Mouse (Mus musculus) frontal cortex, postnatal 25 days (tissue): Measurements from ENCODE around the gene Krt17.
"Not testable (repeated sequence)": the region's sequence is repeated elsewhere in the genome, so short reads cannot be mapped to it uniquely, and the experiment has no call there.

Experiments used
- DNase-seq, 2 experiments: peaks; one replicate each; pipeline ENCODE4 v3.0.0; 2022; ENCODE audit warnings: low spot score in 2 of 2

The Krt17 gene

GRCm38 (mm10) chr11:100262058-100262980 lies 1.5 kb upstream of the Krt17 start:
- no peak for DNase-seq

DNA sequence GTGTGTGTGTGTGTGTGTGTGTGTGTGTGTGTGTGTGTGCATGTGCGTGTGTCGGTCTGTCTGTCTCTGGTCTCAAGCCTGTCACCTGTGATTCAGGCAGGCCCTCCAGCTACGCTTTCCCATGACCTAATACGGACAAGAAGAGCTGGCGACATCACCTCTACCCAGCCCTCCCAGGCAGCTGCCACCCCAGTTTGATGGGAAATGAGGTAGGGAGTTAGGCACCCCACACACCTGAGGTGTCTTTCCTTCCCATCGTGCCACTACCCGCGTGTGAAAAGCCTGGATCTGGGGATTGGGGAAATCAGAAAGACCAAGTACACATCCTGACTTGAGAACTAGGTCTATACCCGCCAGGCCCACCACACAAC lies 391 bp upstream of the Krt17 start:
- DNase-seq, result no peak

DNA sequence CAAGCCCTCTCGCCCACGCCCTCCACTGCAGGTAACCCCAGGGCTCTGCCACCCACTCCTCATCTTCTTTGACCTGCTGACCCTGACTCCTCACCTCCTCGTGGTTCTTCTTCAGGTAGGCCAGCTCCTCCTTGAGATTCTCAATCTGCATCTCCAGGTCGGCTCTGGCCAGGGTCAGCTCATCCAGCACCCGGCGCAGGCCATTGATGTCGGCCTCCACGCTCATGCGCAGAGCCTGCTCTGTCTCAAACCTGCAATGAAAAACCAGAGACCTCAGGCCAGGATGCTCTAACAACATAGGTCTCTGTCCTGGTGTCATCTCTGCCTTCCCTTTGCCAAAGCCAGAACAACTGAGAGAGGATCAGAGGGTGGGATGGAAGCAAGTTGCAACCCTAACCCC lies 1.8 kb downstream of the Krt17 start:
- no peak for DNase-seq

- DNase-seq, result no peak
Measured at GRCm38 (mm10) chr11:100257967-100258366, 2.9 kb downstream of the Krt17 start.

DNA sequence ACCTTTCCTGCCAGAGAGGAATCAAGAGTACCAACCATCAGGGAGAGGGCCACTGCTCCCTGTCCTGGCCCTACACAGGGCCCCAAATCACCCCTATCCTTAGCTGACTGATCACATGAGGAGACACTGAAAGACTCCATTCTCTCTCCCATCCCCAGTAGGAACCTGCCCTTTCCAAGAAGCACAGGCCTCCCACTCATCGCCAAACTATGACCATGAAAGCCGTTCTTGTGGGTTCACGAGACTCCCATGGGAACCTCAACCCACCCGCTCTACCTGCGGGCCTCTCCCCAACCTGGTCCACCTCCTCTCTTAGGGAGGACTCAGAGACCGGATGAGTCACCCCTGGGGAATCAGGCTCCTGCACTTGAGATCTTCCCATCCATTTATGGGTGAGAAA lies 5.3 kb downstream of the Krt17 start:
- DNase-seq, result no peak

DNA sequence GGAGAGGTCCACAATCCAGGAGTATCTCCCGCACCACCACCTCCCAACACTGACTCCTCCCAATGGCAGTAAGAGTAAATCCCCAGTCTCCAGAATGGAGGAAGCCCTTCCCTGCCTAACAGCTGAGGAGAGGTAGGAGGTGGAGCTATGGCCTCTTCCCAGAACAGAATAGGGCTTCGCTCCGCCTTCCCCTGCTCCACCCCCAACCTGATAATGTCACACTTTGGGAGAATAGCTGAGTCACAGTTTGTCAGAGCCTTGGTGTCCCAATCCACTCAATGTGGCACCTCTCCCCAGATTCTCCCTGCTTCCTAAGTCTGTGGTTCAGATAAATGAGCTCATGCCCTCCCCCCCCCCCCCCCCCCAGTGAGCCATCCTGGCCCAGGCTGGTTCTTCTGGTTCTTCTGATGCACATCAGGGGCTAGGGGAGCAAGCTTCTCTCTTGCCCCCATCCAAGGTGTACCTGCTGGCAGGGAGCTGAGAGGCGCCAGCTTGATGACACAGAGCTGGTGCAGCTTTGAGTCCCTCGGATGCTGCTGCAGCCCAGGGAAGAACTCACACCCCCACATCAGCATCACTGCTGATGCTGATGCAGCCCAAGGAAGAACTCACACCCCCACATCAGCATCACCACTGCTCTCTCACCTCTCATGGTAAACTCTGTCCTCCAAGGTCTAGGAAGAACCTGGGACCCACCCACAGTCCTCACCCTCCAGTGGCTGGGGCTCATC lies 6.3 kb downstream of the Krt17 start:
- no peak for DNase-seq

DNA sequence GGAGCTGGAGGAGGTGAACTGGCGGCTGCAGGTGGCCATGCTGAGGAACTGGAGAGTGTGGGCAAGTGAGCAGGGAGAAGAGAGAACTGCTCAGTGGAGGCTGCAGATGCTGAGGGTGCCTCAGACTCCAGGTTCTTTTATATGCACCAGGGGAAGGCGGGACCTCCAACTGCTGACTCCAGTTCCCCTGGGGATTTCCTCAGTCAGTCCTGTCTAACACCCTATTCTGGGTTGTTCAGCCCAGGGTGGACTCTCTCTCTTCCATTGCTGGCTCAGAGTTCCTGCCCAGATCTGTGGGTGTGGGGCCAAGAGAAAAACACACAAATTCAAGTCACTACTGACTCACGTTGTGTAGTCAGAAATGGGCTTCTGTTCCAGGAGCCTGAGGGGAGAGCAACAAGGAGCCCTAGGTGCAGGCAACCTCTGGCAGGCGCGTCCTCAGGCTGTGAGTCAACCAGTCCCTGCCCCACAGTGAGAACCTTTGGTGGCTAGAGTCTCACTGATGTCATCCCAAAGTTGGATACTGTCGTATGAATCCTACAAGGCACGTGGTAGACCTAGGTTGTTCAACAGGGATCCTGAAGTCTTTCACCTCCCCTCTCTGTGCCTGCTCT lies 11.9 kb downstream of the Krt17 start, which contains the start of gene Krt16:
TSS of gene Krt16 (minus strand) at position 51 of the 614 bp plus-strand sequence.
- DNase-seq, result no peak

DNA sequence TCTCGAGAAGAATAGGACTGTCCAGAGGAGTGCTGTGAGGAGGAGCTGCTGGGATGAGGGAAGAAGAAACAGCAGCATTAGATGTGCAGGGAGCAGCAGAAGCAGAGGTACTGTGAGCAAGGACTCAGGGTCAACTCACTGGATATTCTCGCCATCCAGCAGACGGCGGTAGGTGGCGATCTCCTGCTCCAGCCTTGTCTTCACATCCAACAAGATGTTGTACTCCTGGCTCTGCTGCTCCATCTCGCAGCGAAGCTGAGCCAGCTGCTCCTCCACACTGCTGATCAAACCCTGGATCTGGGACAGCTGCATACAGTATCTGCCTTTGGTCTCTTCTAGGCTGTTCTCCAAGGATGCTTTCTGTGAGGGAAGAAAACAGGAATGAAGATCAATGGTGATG lies 14.4 kb downstream of the Krt17 start:
- DNase-seq, result not testable (repeated sequence)

- not testable (repeated sequence) for DNase-seq
Measured at GRCm38 (mm10) chr11:100240272-100240671, 20.6 kb downstream of the Krt17 start.

- DNase-seq, result no peak
Measured at GRCm38 (mm10) chr11:100221741-100222140, 39.1 kb downstream of the Krt17 start.

DNA sequence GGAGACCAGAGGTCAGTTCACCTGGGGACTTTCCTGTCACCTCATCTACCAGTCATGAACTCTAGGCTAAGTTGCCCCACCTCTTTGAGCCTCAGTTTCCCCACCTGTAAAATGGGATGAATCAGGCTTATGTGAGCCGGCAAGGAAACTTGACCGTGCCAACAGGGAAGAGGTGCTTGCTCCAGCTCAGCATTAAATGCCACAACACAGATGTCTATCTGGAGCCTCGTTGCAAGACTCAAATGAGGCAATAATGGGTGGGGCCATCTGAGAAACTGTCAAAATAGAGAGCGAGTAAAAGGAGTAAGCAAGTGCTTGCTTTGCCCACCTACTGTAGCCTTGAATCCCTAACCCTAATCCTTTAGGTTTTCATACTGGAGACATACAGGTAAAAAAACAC lies 41.5 kb downstream of the Krt17 start:
- DNase-seq, result no peak

- no peak for DNase-seq
Measured at GRCm38 (mm10) chr11:100208542-100208941, 52.3 kb downstream of the Krt17 start.

DNA sequence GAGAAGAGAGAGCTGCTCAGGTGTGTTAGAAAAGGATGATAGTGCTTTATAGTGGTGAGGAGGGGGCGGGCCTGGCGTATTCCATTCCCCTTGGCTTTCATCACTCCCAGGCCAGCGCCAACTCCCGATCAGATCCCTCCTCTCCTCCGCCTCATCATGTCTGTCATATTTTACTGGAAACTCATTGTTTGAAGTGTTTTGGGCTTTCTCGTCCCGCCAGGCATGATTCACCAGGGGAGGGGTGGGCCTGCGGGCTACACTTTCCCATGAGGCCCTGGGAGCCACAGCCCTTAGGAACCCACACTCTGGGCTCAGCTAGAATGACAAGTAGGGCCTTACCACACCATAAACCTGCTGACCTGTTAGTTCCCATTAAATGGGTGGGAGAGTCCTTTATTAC lies 53.3 kb downstream of the Krt17 start, which contains the start of gene Krt14:
TSS of gene Krt14 (minus strand) at position 51 of the 400 bp plus-strand sequence.
- DNase-seq, result no peak
